In genomic region chr2:132028894-132029605, GRCm38 (mm10) we compare ENCODE assay signal across 8 mouse cellular contexts. TPM values are rescaled to one million over a fixed set of nuclear protein-coding genes. Genes with fewer than 3 reads are reported as not detected.
DNase-seq lines count a peak whose midpoint lies in the region; ATAC-seq and TF ChIP-seq lines count a peak whose summit lies in the region.

No protein-coding gene starts in this region.

- WGBS in embryonic facial prominence, embryonic 10.5 days = under 1% methylated on average over 36 of the region's 36 CpGs
- under 1% methylated on average over 36 of the region's 36 CpGs for WGBS in limb, embryonic 11.5 days

- H3K4me2 ChIP-seq in limb, embryonic 11.5 days (ENCODE audit: low read depth, severe bottlenecking) = peak overlapping the region; percentile 96

- H3K27me3 ChIP-seq in ES-Bruce4 (ENCODE audit: control insufficient read depth, insufficient read depth, low read length, poor library complexity, severe bottlenecking) = peaks cover 5% of the 10 kb centered on the region; the same call in 1 of the 2 replicates
- H3K27me3 ChIP-seq in embryonic facial prominence, embryonic 10.5 days (replicated peaks; ENCODE audit: low read depth, poor library complexity, severe bottlenecking) = peaks cover 55% of the 10 kb centered on the region
- H3K27me3 ChIP-seq in limb, embryonic 11.5 days (ENCODE audit: control insufficient read depth, insufficient read depth, low read length) = peaks cover 25% of the 10 kb centered on the region

- intact Hi-C loops in heart, postnatal 36 days (cut with DNase I) = no loop called here

- H3K4me1 ChIP-seq in ES-Bruce4 (ENCODE audit: control insufficient read depth, insufficient read depth, low read length) = no peaks in the 10 kb centered on the region
- H3K4me1 ChIP-seq in embryonic facial prominence, embryonic 10.5 days = peaks cover 56% of the 10 kb centered on the region
- H3K4me1 ChIP-seq in limb, embryonic 11.5 days (ENCODE audit: control insufficient read depth, insufficient read depth, low read length) = 0 out of 2 replicates have a peak, but pooled peaks cover 4% of the 10 kb centered on the region

- no peak for TF ChIP-seq CTCF in ES-Bruce4 (IDR thresholded peaks at IDR 0.05; ENCODE audit: low read depth, low read length)

- no peak for TF ChIP-seq EP300 in ES-Bruce4 (IDR thresholded peaks at IDR 0.05; ENCODE audit: insufficient read depth, low read depth, low read length)

- H3K36me3 ChIP-seq in ES-Bruce4 (ENCODE audit: control insufficient read depth, insufficient read depth, low read length, poor library complexity, severe bottlenecking) = no peaks in the 10 kb centered on the region
- no peaks in the 10 kb centered on the region for H3K36me3 ChIP-seq in embryonic facial prominence, embryonic 10.5 days (replicated peaks)
- H3K36me3 ChIP-seq in limb, embryonic 11.5 days (ENCODE audit: control insufficient read depth, insufficient read depth, low read length) = no peaks in the 10 kb centered on the region

- no peaks in the 10 kb centered on the region for H3K9me3 ChIP-seq in ES-Bruce4 (replicated peaks; ENCODE audit: control insufficient read depth, insufficient read depth, low read length, poor library complexity, severe bottlenecking)
- no peaks in the 10 kb centered on the region for H3K9me3 ChIP-seq in embryonic facial prominence, embryonic 10.5 days
- no peaks in the 10 kb centered on the region for H3K9me3 ChIP-seq in limb, embryonic 11.5 days (ENCODE audit: control insufficient read depth, low read length)

- peak overlapping the region; percentile 70 for H3K4me3 ChIP-seq in ES-Bruce4 (ENCODE audit: low read depth, low read length)
- H3K4me3 ChIP-seq in embryonic facial prominence, embryonic 10.5 days = peak overlapping the region; percentile 77
- peak overlapping the region; percentile 51 for H3K4me3 ChIP-seq in limb, embryonic 11.5 days (ENCODE audit: low read depth, low read length)

- H3K27ac ChIP-seq in ES-Bruce4 (ENCODE audit: insufficient read depth, low read length) = no peak overlapping the region
- peak overlapping the region; percentile 90 for H3K27ac ChIP-seq in embryonic facial prominence, embryonic 10.5 days (replicated peaks)
- no peak overlapping the region for H3K27ac ChIP-seq in limb, embryonic 11.5 days (replicated peaks; ENCODE audit: low read depth, low read length)

- DNase-seq in adrenal gland, adult 18-20 months (ENCODE audit: low spot score in 2 of 2) = peak; percentile 30 to 38
- DNase-seq in adrenal gland, adult 8-10 months = no peak
- DNase-seq in embryonic facial prominence, embryonic 10.5 days (ENCODE audit: low spot score) = peak; percentile 55
- peak; percentile 54 to 63 for DNase-seq in heart, postnatal 36 days
- DNase-seq in limb, embryonic 11.5 days (ENCODE audit: low spot score) = peak; percentile 47
- DNase-seq in mesoderm, embryonic 11.5 days (ENCODE audit: low read depth, low spot score) = peak; percentile 31
- DNase-seq in spleen, postnatal 14 days (ENCODE audit: low spot score in 2 of 2) = peak; percentile 37 to 58

- peak; percentile 49 for ATAC-seq in limb, embryonic 11.5 days (ENCODE audit: insufficient number of reproducible peaks, low FRiP score, low TSS enrichment, low read depth)

- peak overlapping the region; percentile 74 for H3K9ac ChIP-seq in ES-Bruce4 (ENCODE audit: low read depth, poor library complexity, severe bottlenecking)
- peak overlapping the region; percentile 8 for H3K9ac ChIP-seq in limb, embryonic 11.5 days (ENCODE audit: low read length)

- TF ChIP-seq POLR2A in ES-Bruce4 (IDR thresholded peaks at IDR 0.05; ENCODE audit: insufficient read depth, low read length) = no peak

RNA-seq across cellular contexts. Expression of gene Rassf2, which starts 1.0 kb away (rescaled TPM):
- total RNA-seq in adrenal gland, adult 18-20 months (2021) = 10 to 100 TPM; 11.1 to 19.0 TPM
- total RNA-seq in adrenal gland, adult 8-10 months (2022) = 10 to 100 TPM; 10.2 to 14.5 (median 12.2) TPM
- polyA plus RNA-seq in ES-Bruce4 (2011; ENCODE audit: insufficient read depth, insufficient read length, low read depth, missing spikeins) = 4.0 and 4.3 TPM in 2 replicates
- 10.6 and 14.2 TPM in 2 replicates for polyA plus RNA-seq in embryonic facial prominence, embryonic 10.5 days (2016; fragmentation: Nextera tagmentation; extraction: Ambion mirVana)
- 1 to 10 TPM; 8.5 to 9.5 TPM for total RNA-seq in heart, postnatal 36 days (2021)
- 6.9 and 8.5 TPM in 2 replicates for polyA plus RNA-seq in limb, embryonic 11.5 days (2014; fragmentation: Nextera tagmentation; extraction: Ambion mirVana)
